ENCODE assay signal across 16 mouse cellular contexts in the genomic region with DNA sequence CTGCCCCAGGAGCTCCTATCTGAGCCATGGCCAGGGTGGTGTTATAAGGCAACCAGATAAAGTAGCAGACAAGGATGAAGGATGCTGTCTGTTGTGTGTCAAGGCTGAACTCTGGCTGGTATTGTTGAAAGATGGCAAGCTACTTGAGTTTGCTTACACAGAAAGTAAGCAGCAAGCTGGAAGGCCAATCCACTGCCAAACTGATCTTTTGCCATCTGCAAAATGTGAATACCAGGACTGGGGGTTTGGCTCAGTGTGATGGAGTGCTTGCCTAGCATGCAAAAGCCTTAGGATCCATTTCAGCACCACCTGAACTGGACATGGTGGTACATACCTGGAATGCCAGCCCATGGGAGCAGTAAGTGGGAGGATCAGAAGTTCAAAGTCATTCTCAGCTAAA.
"Had no signal": no experiment of that assay in that cellular context is flagged by ENCODE, and none has a peak within 500 bp of the region (broad histone marks: within the 10 kb centered on the region; RNA-seq: fewer than 3 reads in every experiment).

No protein-coding gene starts in this region.

- H3K4me1 ChIP-seq: lung, embryonic 15.5 days; megakaryocyte, embryonic 14.5 days; midbrain, embryonic 13.5 days; midbrain, embryonic 15.5 days; neural tube, embryonic 12.5 days; stomach, embryonic 15.5 days had no signal

- H3K27ac ChIP-seq: lung, embryonic 15.5 days; macrophage; midbrain, embryonic 13.5 days; midbrain, embryonic 15.5 days; neural tube, embryonic 12.5 days; stomach, embryonic 15.5 days; stomach, postnatal 0 days had no signal

- H3K36me3 ChIP-seq: lung, embryonic 15.5 days; midbrain, embryonic 13.5 days; midbrain, embryonic 15.5 days; neural tube, embryonic 12.5 days; stomach, embryonic 15.5 days had no signal

- ATAC-seq: lung, postnatal 0 days; midbrain, embryonic 13.5 days; midbrain, embryonic 15.5 days had no signal

- H3K4me3 ChIP-seq: lung, embryonic 15.5 days; megakaryocyte, embryonic 14.5 days; midbrain, embryonic 13.5 days; midbrain, embryonic 15.5 days; neural tube, embryonic 12.5 days; stomach, embryonic 15.5 days had no signal

- DNase-seq: lung, adult 2 months; lung, postnatal 14 days; lung, postnatal 36 days; right cerebral cortex, postnatal 14 days; thymus, postnatal 14 days; thymus, postnatal 36 days had no signal

- H3K9me3 ChIP-seq: lung, embryonic 15.5 days; midbrain, embryonic 13.5 days; midbrain, embryonic 15.5 days; neural tube, embryonic 12.5 days; stomach, embryonic 15.5 days had no signal

- H3K4me2 ChIP-seq: lung, embryonic 15.5 days; midbrain, embryonic 11.5 days; midbrain, embryonic 13.5 days; midbrain, embryonic 15.5 days; neural tube, embryonic 12.5 days; stomach, embryonic 15.5 days had no signal

- H3K9ac ChIP-seq: lung, embryonic 15.5 days; midbrain, embryonic 13.5 days; midbrain, embryonic 15.5 days; neural tube, embryonic 12.5 days; stomach, embryonic 15.5 days had no signal

- H3K27me3 ChIP-seq: lung, embryonic 15.5 days; megakaryocyte, embryonic 14.5 days; midbrain, embryonic 13.5 days; midbrain, embryonic 15.5 days; neural tube, embryonic 12.5 days; stomach, embryonic 15.5 days had no signal
